In the genomic region with DNA sequence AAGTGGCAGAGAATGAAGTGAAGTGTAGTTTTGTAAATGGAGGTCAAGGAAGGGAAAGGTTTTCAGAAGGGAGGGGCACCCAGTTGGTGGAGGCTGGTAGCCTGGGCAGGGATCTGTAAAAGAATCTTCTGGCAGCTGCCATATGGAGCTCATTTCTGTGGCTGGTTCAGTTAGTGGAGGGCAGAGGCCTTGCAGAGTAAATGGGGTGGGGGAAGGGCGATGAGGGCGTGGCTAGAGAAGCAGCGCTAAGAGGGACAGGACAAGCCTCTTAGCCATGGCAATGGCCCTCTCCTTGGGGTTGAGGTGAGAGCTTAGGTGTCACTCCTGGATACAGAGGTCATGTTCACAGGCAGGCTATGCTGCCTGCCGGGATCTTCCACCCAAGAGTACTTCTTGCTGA, we compare ENCODE assay signal across 17 mouse cellular contexts. TPM values are rescaled to one million over a fixed set of nuclear protein-coding genes. Genes with fewer than 3 reads are reported as not detected.
A peak's percentile ranks its signal among the peaks of the same experiment; 100 is the strongest.
DNase-seq lines count a peak whose midpoint lies in the region; ATAC-seq and TF ChIP-seq lines count a peak whose summit lies in the region.
"Had no signal": no experiment of that assay in that cellular context is flagged by ENCODE, and none has a peak within 500 bp of the region (broad histone marks: within the 10 kb centered on the region; RNA-seq: fewer than 3 reads in every experiment).

No protein-coding gene starts in this region.

- H3K4me3 ChIP-seq in hindbrain, embryonic 10.5 days = no peak overlapping the region
- no peak overlapping the region for H3K4me3 ChIP-seq in hindbrain, embryonic 14.5 days (replicated peaks; ENCODE audit: low read length)
- H3K4me3 ChIP-seq in embryonic facial prominence, embryonic 11.5 days (ENCODE audit: low read depth, low read length) = no peak overlapping the region
- no peak overlapping the region for H3K4me3 ChIP-seq in limb, embryonic 14.5 days (replicated peaks; ENCODE audit: low read length)
- H3K4me3 ChIP-seq: forebrain, embryonic 10.5 days; stomach, embryonic 15.5 days had no signal

- ATAC-seq in hindbrain, embryonic 14.5 days (ENCODE audit: low FRiP score) = no peak
- ATAC-seq in embryonic facial prominence, embryonic 11.5 days (replicated peaks; ENCODE audit: insufficient number of reproducible peaks, low FRiP score, low TSS enrichment, low read depth) = peak; percentile 68
- ATAC-seq in limb, embryonic 14.5 days (ENCODE audit: low FRiP score, low read depth) = 0 out of 2 replicates have a peak, but pooled peaks have one; percentile 9
- no peak for ATAC-seq in megakaryocyte, adult 5-6 weeks (ENCODE audit: poor library complexity, severe bottlenecking)

- no peaks in the 10 kb centered on the region for H3K27me3 ChIP-seq in hindbrain, embryonic 10.5 days (ENCODE audit: insufficient read depth, poor library complexity, severe bottlenecking)
- no peaks in the 10 kb centered on the region for H3K27me3 ChIP-seq in hindbrain, embryonic 14.5 days (ENCODE audit: control insufficient read depth, insufficient read depth, low read length)
- no peaks in the 10 kb centered on the region for H3K27me3 ChIP-seq in embryonic facial prominence, embryonic 11.5 days (ENCODE audit: control insufficient read depth, insufficient read depth, low read length)
- no peaks in the 10 kb centered on the region for H3K27me3 ChIP-seq in limb, embryonic 14.5 days (ENCODE audit: control insufficient read depth, insufficient read depth, low read length)
- H3K27me3 ChIP-seq: stomach, embryonic 15.5 days had no signal

- no peak overlapping the region for H3K27ac ChIP-seq in hindbrain, embryonic 10.5 days
- H3K27ac ChIP-seq in hindbrain, embryonic 14.5 days = no peak overlapping the region
- H3K27ac ChIP-seq in embryonic facial prominence, embryonic 11.5 days (replicated peaks; ENCODE audit: low read depth, low read length) = no peak overlapping the region
- no peak overlapping the region for H3K27ac ChIP-seq in limb, embryonic 14.5 days (replicated peaks; ENCODE audit: low read depth, low read length)
- H3K27ac ChIP-seq: forebrain, embryonic 10.5 days; stomach, embryonic 15.5 days had no signal

- H3K9me3 ChIP-seq in hindbrain, embryonic 10.5 days = no peaks in the 10 kb centered on the region
- H3K9me3 ChIP-seq in hindbrain, embryonic 14.5 days (ENCODE audit: control insufficient read depth, low read length) = no peaks in the 10 kb centered on the region
- no peaks in the 10 kb centered on the region for H3K9me3 ChIP-seq in embryonic facial prominence, embryonic 11.5 days (replicated peaks; ENCODE audit: control insufficient read depth, low read length)
- H3K9me3 ChIP-seq in limb, embryonic 14.5 days (ENCODE audit: control insufficient read depth, low read length) = no peaks in the 10 kb centered on the region
- H3K9me3 ChIP-seq: forebrain, embryonic 10.5 days; stomach, embryonic 15.5 days had no signal

- no peak overlapping the region for H3K4me2 ChIP-seq in hindbrain, embryonic 14.5 days (replicated peaks)
- no peak overlapping the region for H3K4me2 ChIP-seq in embryonic facial prominence, embryonic 11.5 days (ENCODE audit: low read depth, low read length)
- no peak overlapping the region for H3K4me2 ChIP-seq in limb, embryonic 14.5 days (replicated peaks; ENCODE audit: low read depth, low read length, severe bottlenecking)
- H3K4me2 ChIP-seq: stomach, embryonic 15.5 days had no signal

- no peak overlapping the region for H3K9ac ChIP-seq in hindbrain, embryonic 14.5 days
- no peak overlapping the region for H3K9ac ChIP-seq in embryonic facial prominence, embryonic 11.5 days (replicated peaks; ENCODE audit: low read length)
- H3K9ac ChIP-seq in limb, embryonic 14.5 days (ENCODE audit: low read depth, low read length, severe bottlenecking) = no peak overlapping the region
- H3K9ac ChIP-seq: stomach, embryonic 15.5 days had no signal

- no peaks in the 10 kb centered on the region for H3K36me3 ChIP-seq in hindbrain, embryonic 10.5 days
- no peaks in the 10 kb centered on the region for H3K36me3 ChIP-seq in hindbrain, embryonic 14.5 days (replicated peaks; ENCODE audit: control insufficient read depth, insufficient read depth)
- no peaks in the 10 kb centered on the region for H3K36me3 ChIP-seq in embryonic facial prominence, embryonic 11.5 days (replicated peaks; ENCODE audit: control insufficient read depth, insufficient read depth, low read depth, low read length)
- H3K36me3 ChIP-seq in limb, embryonic 14.5 days (ENCODE audit: control insufficient read depth, insufficient read depth, low read length) = no peaks in the 10 kb centered on the region
- H3K36me3 ChIP-seq: forebrain, embryonic 10.5 days; stomach, embryonic 15.5 days had no signal

- no peak for TF ChIP-seq POLR2A in limb, embryonic 14.5 days (IDR thresholded peaks at IDR 0.05; ENCODE audit: borderline replicate concordance, extremely low read depth, insufficient read depth, insufficient read length)

- H3K4me1 ChIP-seq in hindbrain, embryonic 10.5 days (replicated peaks) = peaks cover 8% of the 10 kb centered on the region
- H3K4me1 ChIP-seq in hindbrain, embryonic 14.5 days (replicated peaks; ENCODE audit: control insufficient read depth, insufficient read depth, low read length) = no peaks in the 10 kb centered on the region
- peaks cover 4% of the 10 kb centered on the region; the same call in 1 of the 2 replicates for H3K4me1 ChIP-seq in embryonic facial prominence, embryonic 11.5 days (ENCODE audit: control insufficient read depth, insufficient read depth, low read length)
- peaks cover 8% of the 10 kb centered on the region; the same call in 1 of the 2 replicates for H3K4me1 ChIP-seq in limb, embryonic 14.5 days (ENCODE audit: control insufficient read depth, insufficient read depth, low read length)
- H3K4me1 ChIP-seq: stomach, embryonic 15.5 days had no signal

- DNase-seq in hindbrain, embryonic 10.5 days (ENCODE audit: low spot score) = peak; percentile 44
- no peak for DNase-seq in hindbrain, embryonic 14.5 days (ENCODE audit: low spot score)
- DNase-seq in lung, postnatal 36 days = peak; percentile 12
- DNase-seq in lung, postnatal 14 days = no peak
- peak; percentile 79 for DNase-seq in embryonic facial prominence, embryonic 11.5 days (ENCODE audit: low spot score)
- no peak for DNase-seq in limb, embryonic 14.5 days (ENCODE audit: low spot score)
- no peak for DNase-seq in ovary, postnatal 10 days (ENCODE audit: low spot score)
- DNase-seq: cerebellum, adult 11-12 months; gastrocnemius, postnatal 14 days; midbrain, embryonic 14.5 days; right cerebral cortex, postnatal 25 days had no signal

- 51% methylated on average over 4 of the region's 4 CpGs for WGBS in hindbrain, embryonic 10.5 days
- WGBS in hindbrain, embryonic 14.5 days = 49% methylated on average over 4 of the region's 4 CpGs
- WGBS in embryonic facial prominence, embryonic 11.5 days = 40% methylated on average over 4 of the region's 4 CpGs
- 16% methylated on average over 4 of the region's 4 CpGs for WGBS in limb, embryonic 14.5 days

RNA-seq across cellular contexts. Expression of a gene that starts 12.4 kb away (rescaled TPM):
- 0.11 TPM in 1 of 2 replicates, not detected in the other for polyA plus RNA-seq in hindbrain, embryonic 10.5 days (2016; fragmentation: Nextera tagmentation; extraction: Ambion mirVana)
- 1.2 and 1.4 TPM in 2 replicates for polyA plus RNA-seq in hindbrain, embryonic 14.5 days (2014; fragmentation: Nextera tagmentation; extraction: Ambion mirVana)
- polyA plus RNA-seq in embryonic facial prominence, embryonic 11.5 days (2014; fragmentation: Nextera tagmentation; extraction: Ambion mirVana) = 0.14 TPM in 2 replicates
- polyA plus RNA-seq in limb, embryonic 14.5 days (2012; rRNA removed) = 5.9 and 8.6 TPM in 2 replicates
- 1.1 and 1.2 TPM in 2 replicates for polyA plus RNA-seq in limb, embryonic 14.5 days (2014; fragmentation: Nextera tagmentation; extraction: Ambion mirVana)
- total RNA-seq in megakaryocyte, adult 5-6 weeks (2015) = not detected in 2 replicates
- not detected in 2 replicates for total RNA-seq in megakaryocyte, adult 5-6 weeks (2017)
- total RNA-seq: common myeloid progenitor, adult 5-6 weeks; MEL had no signal
- polyA plus RNA-seq: heart, embryonic 14.5 days; stomach, embryonic 15.5 days had no signal

Comparison
In these comparisons a context has a peak if more than half of its experiments do, and no peak if none do; other contexts are left out.
1. DNase-seq: peak in hindbrain, embryonic 10.5 days (single experiment), lung, postnatal 36 days (single experiment) and embryonic facial prominence, embryonic 11.5 days (single experiment); none in hindbrain, embryonic 14.5 days (single experiment), lung, postnatal 14 days (single experiment), limb, embryonic 14.5 days (single experiment) and ovary, postnatal 10 days (single experiment).
2. ATAC-seq: peak in embryonic facial prominence, embryonic 11.5 days (single experiment) and limb, embryonic 14.5 days (single experiment); none in hindbrain, embryonic 14.5 days (single experiment) and megakaryocyte, adult 5-6 weeks (single experiment).